Mouse (Mus musculus): ENCODE results near the gene Cc2d2b. TPM values are rescaled to one million over a fixed set of nuclear protein-coding genes. Genes with fewer than 3 reads are reported as not detected.

The Cc2d2b gene
- polyA plus RNA-seq, 1 experiment: not detected

DNA sequence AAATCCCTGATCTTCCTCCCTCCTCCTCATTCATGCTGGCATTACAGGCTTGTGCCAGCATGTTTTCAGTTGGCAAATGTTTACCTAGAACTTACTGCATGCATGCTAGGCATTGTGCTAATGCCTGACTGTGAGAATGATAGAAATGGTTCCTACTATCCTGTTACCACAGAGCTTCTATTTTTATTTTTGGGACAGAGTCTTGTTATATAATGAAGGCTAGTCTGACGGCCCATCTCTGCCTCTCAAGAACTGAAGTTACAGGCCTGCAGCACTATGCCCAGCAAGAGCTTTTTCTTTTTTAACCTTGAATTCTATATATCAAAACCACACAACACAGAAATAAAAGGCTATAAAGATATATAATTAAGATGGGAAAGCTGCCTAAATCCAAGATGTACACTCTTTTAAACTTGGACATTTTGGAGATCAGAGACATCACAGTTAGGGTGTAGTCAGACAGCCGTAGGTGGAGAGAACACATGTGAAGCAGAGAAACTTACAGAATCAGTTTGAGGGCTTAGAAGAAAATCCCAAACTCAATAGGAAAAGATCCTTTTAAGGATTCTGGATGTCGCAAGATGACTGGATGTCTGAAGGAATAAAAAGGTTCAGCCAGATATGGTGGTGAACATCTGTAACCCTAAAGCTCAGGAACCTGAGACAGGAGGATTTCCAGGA is 121.0 kb downstream of the Cc2d2b start:
- no peak for TF ChIP-seq REST (IDR thresholded peaks at IDR 0.05; ENCODE audit: insufficient read depth, insufficient read length)
- no peak for TF ChIP-seq SRF (IDR thresholded peaks at IDR 0.05; ENCODE audit: control insufficient read depth, insufficient read length, low read depth)
- H3K4me3 ChIP-seq: no peak overlapping the region
- no peaks in the 10 kb centered on the region for H3K79me2 ChIP-seq (ENCODE audit: control insufficient read depth, insufficient read depth)
- no peak overlapping the region for H3ac ChIP-seq (ENCODE audit: control insufficient read depth, insufficient read length)
- peaks cover 8% of the 10 kb centered on the region for H3K27me3 ChIP-seq (ENCODE audit: control insufficient read depth, insufficient read depth, insufficient read length)
- H3K36me3 ChIP-seq (ENCODE audit: control insufficient read depth, insufficient read depth): no peaks in the 10 kb centered on the region
- H3K4me2 ChIP-seq (ENCODE audit: low read depth): no peak overlapping the region

GRCm38 (mm10) chr19:40872955-40873665 is 124.6 kb downstream of the Cc2d2b start:
- H3K36me3 ChIP-seq (ENCODE audit: control insufficient read depth, insufficient read depth): no peaks in the 10 kb centered on the region
- H3K4me2 ChIP-seq (ENCODE audit: low read depth): no peak overlapping the region
- TF ChIP-seq USF1 (IDR thresholded peaks at IDR 0.05; ENCODE audit: low read depth): no peak
- TF ChIP-seq TCF12 (IDR thresholded peaks at IDR 0.05; ENCODE audit: insufficient read depth, poor library complexity, severe bottlenecking): no peak
- no peak for TF ChIP-seq MYOG (IDR thresholded peaks at IDR 0.05; ENCODE audit: control insufficient read depth in 1 of 3, insufficient read depth in 1 of 3, insufficient read length in 2 of 3, low read depth in 2 of 3)
- TF ChIP-seq CEBPB (IDR thresholded peaks at IDR 0.05; ENCODE audit: insufficient read depth, poor library complexity, severe bottlenecking): no peak
- no peak for TF ChIP-seq REST (IDR thresholded peaks at IDR 0.05; ENCODE audit: insufficient read depth, insufficient read length)
- TF ChIP-seq MAX (IDR thresholded peaks at IDR 0.05; ENCODE audit: low read depth): no peak
- no peak for TF ChIP-seq POLR2A (IDR thresholded peaks at IDR 0.05; ENCODE audit: insufficient read length, low read depth)
- no peak for TF ChIP-seq E2F4 (IDR thresholded peaks at IDR 0.05; ENCODE audit: insufficient read depth)
- TF ChIP-seq MYOD1 (IDR thresholded peaks at IDR 0.05; ENCODE audit: control insufficient read depth in 1 of 3, insufficient read length in 2 of 3, low read depth in 2 of 3): no peak
- no peak for TF ChIP-seq TCF3 (IDR thresholded peaks at IDR 0.05; ENCODE audit: insufficient read length, low read depth)
- TF ChIP-seq SRF (IDR thresholded peaks at IDR 0.05; ENCODE audit: control insufficient read depth, insufficient read length, low read depth): no peak
- no peak for TF ChIP-seq POLR2AphosphoS2 (IDR thresholded peaks at IDR 0.05; ENCODE audit: insufficient read length, low read depth)
- peaks cover 7% of the 10 kb centered on the region for H3K27me3 ChIP-seq (ENCODE audit: control insufficient read depth, insufficient read depth, insufficient read length)
- no peaks in the 10 kb centered on the region for H3K79me2 ChIP-seq (ENCODE audit: control insufficient read depth, insufficient read depth)
- no peak overlapping the region for H3K4me3 ChIP-seq
- H3ac ChIP-seq (ENCODE audit: control insufficient read depth, insufficient read length): no peak overlapping the region

Other genes starting within 250 kb of the Cc2d2b start
- gene Sorbs1, start 235.0 kb upstream of the Cc2d2b start, polyA plus RNA-seq (2012; fragmentation: generic; extraction: Trizol): 38.8 TPM
- 185 TPM for gene Aldh18a1, start 160.3 kb upstream of the Cc2d2b start, polyA plus RNA-seq (2012; fragmentation: generic; extraction: Trizol)
- 5.6 TPM for gene Tctn3, start 136.5 kb upstream of the Cc2d2b start, polyA plus RNA-seq (2012; fragmentation: generic; extraction: Trizol)
- 0.07 TPM for gene Entpd1, start 136.4 kb upstream of the Cc2d2b start, polyA plus RNA-seq (2012; fragmentation: generic; extraction: Trizol)
- gene Ccnj, start 82.5 kb downstream of the Cc2d2b start, polyA plus RNA-seq (2012; fragmentation: generic; extraction: Trizol): 2.1 TPM
- gene Zfp518a, start 146.0 kb downstream of the Cc2d2b start, polyA plus RNA-seq (2012; fragmentation: generic; extraction: Trizol): 0.86 TPM
- 3.3 TPM for gene Blnk, start 245.8 kb downstream of the Cc2d2b start, polyA plus RNA-seq (2012; fragmentation: generic; extraction: Trizol)